Mouse (Mus musculus): ENCODE measurements around the gene Atp5b. TPM values are rescaled to one million over a fixed set of nuclear protein-coding genes. Genes with fewer than 3 reads are reported as not detected.
"Not testable (repeated sequence)": the region's sequence is repeated elsewhere in the genome, so short reads cannot be mapped to it uniquely, and the experiment has no call there.

Gene Atp5b
- polyA plus RNA-seq, 1 experiment from 2014 or later, result 2,418 TPM

DNA sequence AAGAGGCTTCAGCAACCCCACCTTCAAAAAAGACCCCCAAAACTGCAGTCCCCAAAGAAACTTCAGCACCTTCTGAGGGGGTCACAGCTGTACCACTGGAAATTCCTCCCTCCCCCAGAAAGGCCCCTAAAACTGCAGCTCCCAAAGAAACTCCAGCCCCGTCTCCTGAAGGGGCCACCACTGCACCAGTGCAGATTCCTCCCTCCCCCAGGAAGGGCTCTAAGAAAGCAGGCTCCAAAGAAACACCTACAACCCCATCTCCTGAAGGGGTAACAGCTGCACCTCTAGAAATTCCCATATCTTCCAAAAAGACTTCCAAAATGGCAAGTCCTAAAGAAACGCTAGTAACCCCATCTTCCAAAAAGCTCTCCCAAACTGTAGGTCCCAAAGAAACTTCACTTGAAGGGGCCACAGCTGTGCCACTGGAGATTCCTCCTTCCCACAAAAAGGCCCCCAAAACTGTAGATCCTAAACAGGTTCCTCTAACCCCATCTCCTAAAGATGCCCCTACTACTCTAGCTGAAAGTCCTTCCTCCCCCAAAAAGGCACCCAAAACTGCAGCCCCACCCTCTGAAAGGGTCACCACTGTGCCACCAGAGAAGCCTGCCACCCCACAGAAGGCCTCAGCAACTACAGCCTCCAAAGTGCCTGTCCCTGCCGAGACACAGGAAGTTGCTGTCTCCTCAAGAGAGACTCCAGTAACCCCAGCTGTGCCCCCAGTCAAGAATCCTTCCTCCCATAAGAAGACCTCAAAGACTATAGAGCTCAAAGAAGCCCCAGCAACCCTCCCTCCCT is 39.8 kb upstream of the Atp5b start:
- Histone ChIP-seq H3K36me3 (ENCODE audit: control insufficient read depth, insufficient read depth, low read length) (peaks cover 26% of the 10 kb centered on the region), H3K27me3 (ENCODE audit: control insufficient read depth, insufficient read depth, low read length) (no peaks in the 10 kb centered on the region), H3K4me3 (ENCODE audit: low read depth, low read length) (no peak overlapping the region), H3K9me3 (ENCODE audit: control insufficient read depth, low read length) (no peaks in the 10 kb centered on the region), H3K4me2 (ENCODE audit: low read depth) (no peak overlapping the region), H3K9ac (ENCODE audit: low read length) (no peak overlapping the region), H3K27ac (ENCODE audit: low read depth, low read length) (no peak overlapping the region), H3K4me1 (ENCODE audit: control insufficient read depth, insufficient read depth, low read length) (no peaks in the 10 kb centered on the region)
- WGBS, result 79% methylated on average over 3 of the region's 3 CpGs
- DNase-seq (ENCODE audit: low spot score) (no peak), ATAC-seq (ENCODE audit: insufficient read depth, low FRiP score, low TSS enrichment) (no peak)

DNA sequence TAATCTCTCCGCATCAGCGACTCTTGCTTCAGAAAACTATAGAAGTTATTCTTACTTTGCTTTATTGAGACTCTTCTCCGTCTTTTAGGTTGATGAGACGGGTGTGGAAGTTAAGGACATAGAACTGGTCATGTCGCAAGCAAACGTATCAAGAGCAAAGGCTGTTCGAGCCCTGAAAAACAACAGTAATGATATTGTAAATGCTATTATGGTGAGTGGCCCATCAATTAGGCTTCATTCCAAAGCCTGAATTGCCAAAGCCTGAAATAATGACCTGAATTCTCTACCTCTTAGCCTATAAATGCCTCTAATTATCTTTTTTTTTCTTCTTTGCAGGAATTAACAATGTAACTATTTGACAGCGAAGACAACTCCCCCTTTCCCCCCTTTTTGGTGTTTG is 34.9 kb upstream of the Atp5b start:
- 96% methylated on average over 8 of the region's 8 CpGs for WGBS
- no peak for DNase-seq (ENCODE audit: low spot score)
- ATAC-seq (ENCODE audit: insufficient read depth, low FRiP score, low TSS enrichment), result no peak
- Histone ChIP-seq H3K4me2 (ENCODE audit: low read depth) (no peak overlapping the region), H3K4me3 (ENCODE audit: low read depth, low read length) (no peak overlapping the region), H3K4me1 (ENCODE audit: control insufficient read depth, insufficient read depth, low read length) (no peaks in the 10 kb centered on the region), H3K27me3 (ENCODE audit: control insufficient read depth, insufficient read depth, low read length) (no peaks in the 10 kb centered on the region), H3K9me3 (ENCODE audit: control insufficient read depth, low read length) (no peaks in the 10 kb centered on the region), H3K36me3 (ENCODE audit: control insufficient read depth, insufficient read depth, low read length) (peaks cover 21% of the 10 kb centered on the region), H3K9ac (ENCODE audit: low read length) (no peak overlapping the region), H3K27ac (ENCODE audit: low read depth, low read length) (no peak overlapping the region)

DNA sequence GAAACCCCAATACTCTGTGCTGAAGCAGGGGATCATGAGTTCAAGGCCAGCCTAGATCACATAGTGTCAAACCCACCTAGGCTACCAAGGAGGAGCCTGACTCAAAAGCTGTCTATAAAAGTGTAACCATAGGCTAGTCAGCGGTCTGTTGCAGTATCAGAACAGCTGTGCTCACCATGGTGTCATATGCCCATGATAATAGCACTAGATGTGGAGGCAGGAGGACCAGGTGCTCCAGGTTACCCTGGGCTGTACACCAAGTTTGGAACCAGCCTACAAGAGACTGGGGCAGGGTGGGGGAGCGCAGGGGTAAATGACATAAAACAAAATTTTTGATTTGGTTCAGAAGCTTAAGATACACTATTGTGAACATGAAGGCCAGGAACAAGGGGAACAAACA is 33.3 kb upstream of the Atp5b start:
- Histone ChIP-seq H3K4me3 (ENCODE audit: low read depth, low read length) (no peak overlapping the region), H3K36me3 (ENCODE audit: control insufficient read depth, insufficient read depth, low read length) (peaks cover 16% of the 10 kb centered on the region), H3K27ac (ENCODE audit: low read depth, low read length) (no peak overlapping the region), H3K27me3 (ENCODE audit: control insufficient read depth, insufficient read depth, low read length) (no peaks in the 10 kb centered on the region), H3K9ac (ENCODE audit: low read length) (no peak overlapping the region), H3K4me2 (ENCODE audit: low read depth) (no peak overlapping the region), H3K4me1 (ENCODE audit: control insufficient read depth, insufficient read depth, low read length) (no peaks in the 10 kb centered on the region), H3K9me3 (ENCODE audit: control insufficient read depth, low read length) (no peaks in the 10 kb centered on the region)
- DNase-seq (ENCODE audit: low spot score) (no peak), ATAC-seq (ENCODE audit: insufficient read depth, low FRiP score, low TSS enrichment) (no peak)
- 97% methylated on average over 2 of the region's 2 CpGs for WGBS

DNA sequence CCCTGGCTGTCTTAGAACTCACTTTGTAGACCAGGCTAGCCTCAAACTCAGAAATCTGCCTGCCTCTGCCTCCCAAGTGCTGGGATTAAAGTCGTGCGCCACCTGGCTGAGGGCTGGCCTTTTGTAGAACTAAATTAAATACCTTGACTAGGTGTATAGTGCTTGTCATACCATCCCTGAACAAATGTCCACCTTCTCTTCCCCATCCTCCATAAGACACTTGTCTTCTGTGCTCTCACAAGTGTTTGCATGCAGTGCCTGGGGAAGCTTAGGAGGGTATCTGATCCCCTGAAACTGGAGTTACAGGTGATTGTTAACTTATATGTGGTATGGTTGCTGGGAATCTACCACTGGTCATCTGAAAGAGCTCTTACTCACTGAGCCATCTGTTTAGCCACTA is 32.7 kb upstream of the Atp5b start:
- Histone ChIP-seq H3K27ac (ENCODE audit: low read depth, low read length) (no peak overlapping the region), H3K9ac (ENCODE audit: low read length) (no peak overlapping the region), H3K36me3 (ENCODE audit: control insufficient read depth, insufficient read depth, low read length) (peaks cover 13% of the 10 kb centered on the region), H3K9me3 (ENCODE audit: control insufficient read depth, low read length) (no peaks in the 10 kb centered on the region), H3K4me2 (ENCODE audit: low read depth) (no peak overlapping the region), H3K4me3 (ENCODE audit: low read depth, low read length) (no peak overlapping the region), H3K4me1 (ENCODE audit: control insufficient read depth, insufficient read depth, low read length) (no peaks in the 10 kb centered on the region), H3K27me3 (ENCODE audit: control insufficient read depth, insufficient read depth, low read length) (no peaks in the 10 kb centered on the region)
- ATAC-seq (ENCODE audit: insufficient read depth, low FRiP score, low TSS enrichment), result no peak
- 81% methylated on average over 2 of the region's 2 CpGs for WGBS
- DNase-seq (ENCODE audit: low spot score), result no peak

DNA sequence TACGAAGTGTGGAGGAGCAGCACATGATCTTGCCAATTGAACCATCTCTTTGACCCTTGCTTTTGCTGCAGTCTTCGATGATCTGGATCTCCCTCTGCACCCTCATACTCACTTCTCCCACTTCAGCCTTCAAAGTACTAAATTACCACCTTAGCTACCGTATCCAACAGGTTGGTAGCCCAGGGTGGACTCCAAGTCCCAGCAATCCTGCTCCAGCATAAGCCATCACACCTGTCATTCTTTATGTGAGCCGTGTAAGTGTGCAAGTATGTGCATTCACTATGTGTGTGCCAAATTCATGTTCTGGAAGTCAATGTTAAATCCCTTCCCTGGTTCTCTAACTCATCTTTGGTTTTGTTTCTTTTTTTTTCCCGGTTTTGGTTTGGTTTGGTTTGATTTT is 31.5 kb upstream of the Atp5b start:
- no peak for DNase-seq (ENCODE audit: low spot score)
- H3K9me3 ChIP-seq (ENCODE audit: control insufficient read depth, low read length), result no peaks in the 10 kb centered on the region
- H3K4me2 ChIP-seq (ENCODE audit: low read depth), result no peak overlapping the region
- no peak overlapping the region for H3K9ac ChIP-seq (ENCODE audit: low read length)
- no peaks in the 10 kb centered on the region for H3K27me3 ChIP-seq (ENCODE audit: control insufficient read depth, insufficient read depth, low read length)
- H3K36me3 ChIP-seq (ENCODE audit: control insufficient read depth, insufficient read depth, low read length), result peaks cover 11% of the 10 kb centered on the region
- no peaks in the 10 kb centered on the region for H3K4me1 ChIP-seq (ENCODE audit: control insufficient read depth, insufficient read depth, low read length)
- no peak overlapping the region for H3K4me3 ChIP-seq (ENCODE audit: low read depth, low read length)
- WGBS, result 95% methylated on average over 5 of the region's 5 CpGs
- no peak for ATAC-seq (ENCODE audit: insufficient read depth, low FRiP score, low TSS enrichment)
- no peak overlapping the region for H3K27ac ChIP-seq (ENCODE audit: low read depth, low read length)

DNA sequence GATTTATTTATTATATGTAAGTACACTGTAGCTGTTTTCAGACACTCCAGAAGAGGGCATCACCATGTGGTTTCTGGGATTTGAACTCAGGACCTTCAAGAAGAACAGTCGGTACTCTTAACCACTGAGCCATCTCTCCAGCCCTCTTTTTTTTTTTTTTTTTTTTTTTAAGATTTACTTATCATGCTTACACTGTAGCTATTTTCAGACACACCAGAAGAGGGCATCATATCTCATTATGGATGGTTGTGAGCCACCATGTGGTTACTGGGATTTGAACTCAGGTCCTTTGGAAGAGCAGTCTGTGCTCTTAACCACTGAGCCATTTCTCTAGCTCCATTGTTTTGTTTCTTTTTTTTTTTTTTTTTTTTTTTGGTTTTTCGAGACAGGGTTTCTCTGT is 30.9 kb upstream of the Atp5b start:
- H3K27me3 ChIP-seq (ENCODE audit: control insufficient read depth, insufficient read depth, low read length); DNase-seq (ENCODE audit: low spot score); H3K27ac ChIP-seq (ENCODE audit: low read depth, low read length); H3K9me3 ChIP-seq (ENCODE audit: control insufficient read depth, low read length); H3K9ac ChIP-seq (ENCODE audit: low read length); ATAC-seq (ENCODE audit: insufficient read depth, low FRiP score, low TSS enrichment); H3K4me2 ChIP-seq (ENCODE audit: low read depth); H3K4me1 ChIP-seq (ENCODE audit: control insufficient read depth, insufficient read depth, low read length); H3K4me3 ChIP-seq (ENCODE audit: low read depth, low read length): not testable (repeated sequence)
- peaks cover 11% of the 10 kb centered on the region for H3K36me3 ChIP-seq (ENCODE audit: control insufficient read depth, insufficient read depth, low read length)
- 93% methylated on average over 1 of the region's 2 CpGs for WGBS

DNA sequence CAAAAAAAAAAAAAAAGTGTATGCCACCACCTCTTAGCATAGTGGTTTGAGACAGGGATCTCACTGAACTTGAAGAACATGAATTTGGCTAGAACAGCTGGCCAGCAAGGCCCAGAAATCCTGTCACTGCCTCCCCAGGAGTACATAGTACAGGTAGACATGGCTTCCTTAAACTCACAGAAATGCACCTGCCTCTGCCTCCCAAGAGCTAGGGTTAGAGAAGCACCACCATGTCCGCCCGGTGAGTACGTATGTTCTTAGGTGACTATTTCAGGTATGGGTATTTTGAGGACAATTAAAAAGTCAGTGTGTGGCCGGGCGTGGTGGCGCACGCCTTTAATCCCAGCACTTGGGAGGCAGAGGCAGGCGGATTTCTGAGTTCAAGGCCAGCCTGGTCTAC is 30.1 kb upstream of the Atp5b start:
- ATAC-seq (ENCODE audit: insufficient read depth, low FRiP score, low TSS enrichment) (no peak), DNase-seq (ENCODE audit: low spot score) (no peak)
- Histone ChIP-seq H3K4me3 (ENCODE audit: low read depth, low read length) (no peak overlapping the region), H3K36me3 (ENCODE audit: control insufficient read depth, insufficient read depth, low read length) (peaks cover 11% of the 10 kb centered on the region), H3K27ac (ENCODE audit: low read depth, low read length) (no peak overlapping the region), H3K9ac (ENCODE audit: low read length) (no peak overlapping the region), H3K4me2 (ENCODE audit: low read depth) (no peak overlapping the region), H3K4me1 (ENCODE audit: control insufficient read depth, insufficient read depth, low read length) (peaks cover 3% of the 10 kb centered on the region; the same call in 1 of the 2 replicates), H3K27me3 (ENCODE audit: control insufficient read depth, insufficient read depth, low read length) (no peaks in the 10 kb centered on the region), H3K9me3 (ENCODE audit: control insufficient read depth, low read length) (no peaks in the 10 kb centered on the region)
- WGBS, result 95% methylated on average over 8 of the region's 8 CpGs

DNA sequence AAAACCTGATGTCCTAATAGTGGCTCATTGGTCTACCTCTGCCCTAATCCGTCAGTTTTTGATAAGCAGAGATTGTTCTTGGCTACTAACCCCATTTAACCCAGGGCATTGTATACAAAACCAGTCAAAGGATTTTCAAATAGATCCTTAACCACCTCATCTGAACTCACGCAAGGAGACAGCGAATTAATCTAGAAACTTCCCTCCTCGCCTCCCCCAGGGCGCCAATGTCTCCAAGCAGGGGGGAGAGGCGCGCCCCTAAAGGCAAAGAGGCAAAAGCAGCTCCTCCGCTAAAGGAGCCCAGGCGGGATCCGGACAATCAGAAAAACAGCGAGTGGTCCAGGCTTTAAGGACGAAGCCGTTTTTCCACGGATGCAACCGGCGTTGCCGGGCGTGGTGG is 24.9 kb upstream of the Atp5b start:
- WGBS, result under 1% methylated on average over 18 of the region's 18 CpGs
- peak overlapping the region; percentile 85 for H3K4me2 ChIP-seq (ENCODE audit: low read depth)
- peak overlapping the region; percentile 94 for H3K9ac ChIP-seq (ENCODE audit: low read length)
- H3K9me3 ChIP-seq (ENCODE audit: control insufficient read depth, low read length), result no peaks in the 10 kb centered on the region
- no peaks in the 10 kb centered on the region for H3K36me3 ChIP-seq (ENCODE audit: control insufficient read depth, insufficient read depth, low read length)
- H3K4me1 ChIP-seq (ENCODE audit: control insufficient read depth, insufficient read depth, low read length), result peaks cover 12% of the 10 kb centered on the region
- peak overlapping the region; percentile 94 for H3K4me3 ChIP-seq (ENCODE audit: low read depth, low read length)
- H3K27me3 ChIP-seq (ENCODE audit: control insufficient read depth, insufficient read depth, low read length), result no peaks in the 10 kb centered on the region
- DNase-seq (ENCODE audit: low spot score), result no peak
- H3K27ac ChIP-seq (ENCODE audit: low read depth, low read length), result peak overlapping the region; percentile 99
- ATAC-seq (ENCODE audit: insufficient read depth, low FRiP score, low TSS enrichment), result no peak

DNA sequence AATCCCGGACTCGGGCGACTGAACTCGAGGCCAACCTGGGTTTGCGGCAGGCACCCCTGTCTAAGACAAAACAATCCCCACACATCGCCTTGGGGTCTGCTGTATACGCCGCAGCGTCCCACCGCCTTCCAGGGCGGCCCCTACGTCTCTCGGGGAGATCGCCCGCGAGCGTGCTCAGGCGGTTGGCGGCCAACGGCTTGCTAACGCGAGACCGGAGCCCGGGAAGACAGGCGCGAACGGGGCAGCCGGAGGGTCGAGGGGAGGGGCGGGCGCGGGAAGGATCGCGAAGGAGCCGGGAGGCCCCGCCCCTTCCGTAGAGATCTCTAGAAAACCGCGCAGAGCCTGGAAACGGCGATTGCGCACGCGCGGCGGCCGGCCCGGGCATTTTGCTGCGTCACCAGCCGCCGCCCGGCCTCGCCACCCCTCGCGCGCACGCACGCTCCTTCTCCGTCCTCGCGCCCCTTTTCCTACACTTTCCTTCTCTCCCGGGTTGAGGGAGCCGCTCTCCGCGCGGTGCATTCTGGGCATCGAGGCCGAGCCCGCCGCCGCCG is 24.4 kb upstream of the Atp5b start, which contains the start of gene Ptges3:
TSS of gene Ptges3 (plus strand) at position 354 of the 551 bp plus-strand sequence.
- 0% methylated on average over 69 of the region's 72 CpGs for WGBS
- peaks cover 12% of the 10 kb centered on the region for H3K4me1 ChIP-seq (ENCODE audit: control insufficient read depth, insufficient read depth, low read length)
- peak within 1 kb of the TSS; percentile 85 for H3K4me2 ChIP-seq (ENCODE audit: low read depth)
- peak within 1 kb of the TSS; percentile 94 for H3K4me3 ChIP-seq (ENCODE audit: low read depth, low read length)
- H3K9me3 ChIP-seq (ENCODE audit: control insufficient read depth, low read length), result no peaks in the 10 kb centered on the region
- H3K9ac ChIP-seq (ENCODE audit: low read length), result peak within 1 kb of the TSS; percentile 94
- ATAC-seq (ENCODE audit: insufficient read depth, low FRiP score, low TSS enrichment) (peak; percentile 89), DNase-seq (ENCODE audit: low spot score) (peak; percentile 99)
- H3K27ac ChIP-seq (ENCODE audit: low read depth, low read length), result peak within 1 kb of the TSS; percentile 99
- H3K27me3 ChIP-seq (ENCODE audit: control insufficient read depth, insufficient read depth, low read length), result no peaks in the 10 kb centered on the region
- peaks cover under 1% of the 10 kb centered on the region for H3K36me3 ChIP-seq (ENCODE audit: control insufficient read depth, insufficient read depth, low read length)
